Mouse (Mus musculus): ENCODE results near the gene Il1r1. TPM values are rescaled to one million over a fixed set of nuclear protein-coding genes. Genes with fewer than 3 reads are reported as not detected.

Gene Il1r1
- polyA plus RNA-seq, 1 experiment, result 0.72 TPM

- DNase-seq (ENCODE audit: low read depth), result no peak
- TF ChIP-seq CTCF (IDR thresholded peaks at IDR 0.05; ENCODE audit: borderline replicate concordance, extremely low read depth, insufficient read depth, insufficient read length) (no peak), POLR2A (IDR thresholded peaks at IDR 0.05; ENCODE audit: borderline replicate concordance, extremely low read depth, insufficient read depth, insufficient read length, poor library complexity, severe bottlenecking) (no peak)
Observed at GRCm38 (mm10) chr1:40355904-40356521, 131.1 kb downstream of the Il1r1 start.

GRCm38 (mm10) chr1:40357921-40358320, 133.0 kb downstream of the Il1r1 start:
- TF ChIP-seq CTCF (IDR thresholded peaks at IDR 0.05; ENCODE audit: borderline replicate concordance, extremely low read depth, insufficient read depth, insufficient read length), result no peak
- no peak for TF ChIP-seq POLR2A (IDR thresholded peaks at IDR 0.05; ENCODE audit: borderline replicate concordance, extremely low read depth, insufficient read depth, insufficient read length, poor library complexity, severe bottlenecking)
- no peak for DNase-seq (ENCODE audit: low read depth)

DNA sequence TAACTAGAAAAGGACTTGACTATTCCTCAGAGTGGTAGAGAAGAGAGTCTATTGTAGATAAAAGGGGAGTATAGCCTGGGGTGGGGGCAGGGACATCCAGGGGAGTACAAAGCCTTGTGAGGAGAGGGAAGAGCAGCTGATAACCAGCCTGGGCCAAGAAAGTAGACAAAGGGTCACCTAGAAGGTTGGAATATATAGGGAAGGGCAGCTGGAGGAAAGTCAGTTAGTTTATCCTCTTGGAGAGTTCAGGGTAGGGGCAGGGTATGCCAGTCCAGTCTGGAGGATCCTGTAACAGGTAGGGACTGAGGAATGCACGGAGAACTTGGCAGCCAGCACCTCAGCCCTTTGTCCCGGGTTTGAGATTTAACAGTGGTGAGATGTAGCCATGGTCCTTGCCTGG, 133.5 kb downstream of the Il1r1 start:
- DNase-seq (ENCODE audit: low read depth), result no peak
- TF ChIP-seq POLR2A (IDR thresholded peaks at IDR 0.05; ENCODE audit: borderline replicate concordance, extremely low read depth, insufficient read depth, insufficient read length, poor library complexity, severe bottlenecking), result no peak
- no peak for TF ChIP-seq CTCF (IDR thresholded peaks at IDR 0.05; ENCODE audit: borderline replicate concordance, extremely low read depth, insufficient read depth, insufficient read length)

DNA sequence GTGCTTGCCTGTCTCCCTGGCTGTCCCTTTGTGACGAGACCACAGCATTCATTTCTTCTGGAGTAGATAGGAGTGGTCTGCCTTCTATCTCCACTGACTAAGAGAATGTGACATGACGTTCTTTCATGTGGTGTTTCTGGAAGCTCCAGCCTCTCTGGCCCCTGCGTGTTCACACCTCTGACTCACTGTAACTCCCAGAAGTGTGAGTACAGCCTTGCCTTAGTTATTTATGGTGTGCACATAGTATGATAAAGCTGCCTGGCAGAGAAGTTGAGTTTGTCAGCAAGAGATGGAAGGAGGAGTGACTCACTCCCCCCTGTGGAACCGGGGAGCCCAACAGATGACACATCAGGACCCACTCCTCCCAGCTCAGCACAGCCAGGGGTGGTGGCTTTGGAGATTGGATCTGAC, 133.9 kb downstream of the Il1r1 start:
- no peak for DNase-seq (ENCODE audit: low read depth)
- TF ChIP-seq CTCF (IDR thresholded peaks at IDR 0.05; ENCODE audit: borderline replicate concordance, extremely low read depth, insufficient read depth, insufficient read length), result no peak
- TF ChIP-seq POLR2A (IDR thresholded peaks at IDR 0.05; ENCODE audit: borderline replicate concordance, extremely low read depth, insufficient read depth, insufficient read length, poor library complexity, severe bottlenecking), result no peak

DNA sequence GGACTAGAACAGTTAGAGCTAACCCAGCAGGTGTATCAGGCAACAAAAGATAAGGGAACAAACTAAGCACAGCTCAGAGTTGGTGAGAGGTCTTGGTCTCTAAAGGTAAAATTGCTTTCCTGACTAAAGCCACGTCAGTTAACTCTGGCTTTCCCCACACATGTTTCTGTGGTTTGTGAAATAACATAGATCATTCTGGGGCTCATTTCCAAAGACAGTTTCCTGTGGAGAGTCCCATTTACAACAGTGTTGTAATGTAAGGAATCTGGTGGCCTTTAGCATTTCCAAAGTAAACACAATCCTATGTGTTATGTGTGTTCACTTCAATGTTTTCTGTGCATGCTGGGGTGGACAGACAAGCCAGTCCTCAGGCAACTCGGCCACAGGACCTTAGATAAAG, 134.9 kb downstream of the Il1r1 start:
- no peak for DNase-seq (ENCODE audit: low read depth)
- TF ChIP-seq CTCF (IDR thresholded peaks at IDR 0.05; ENCODE audit: borderline replicate concordance, extremely low read depth, insufficient read depth, insufficient read length), result no peak
- TF ChIP-seq POLR2A (IDR thresholded peaks at IDR 0.05; ENCODE audit: borderline replicate concordance, extremely low read depth, insufficient read depth, insufficient read length, poor library complexity, severe bottlenecking), result no peak

- no peak for DNase-seq (ENCODE audit: low read depth)
- TF ChIP-seq POLR2A (IDR thresholded peaks at IDR 0.05; ENCODE audit: borderline replicate concordance, extremely low read depth, insufficient read depth, insufficient read length, poor library complexity, severe bottlenecking) (no peak), CTCF (IDR thresholded peaks at IDR 0.05; ENCODE audit: borderline replicate concordance, extremely low read depth, insufficient read depth, insufficient read length) (no peak)
Observed at GRCm38 (mm10) chr1:40360969-40361368, 136.1 kb downstream of the Il1r1 start.

DNA sequence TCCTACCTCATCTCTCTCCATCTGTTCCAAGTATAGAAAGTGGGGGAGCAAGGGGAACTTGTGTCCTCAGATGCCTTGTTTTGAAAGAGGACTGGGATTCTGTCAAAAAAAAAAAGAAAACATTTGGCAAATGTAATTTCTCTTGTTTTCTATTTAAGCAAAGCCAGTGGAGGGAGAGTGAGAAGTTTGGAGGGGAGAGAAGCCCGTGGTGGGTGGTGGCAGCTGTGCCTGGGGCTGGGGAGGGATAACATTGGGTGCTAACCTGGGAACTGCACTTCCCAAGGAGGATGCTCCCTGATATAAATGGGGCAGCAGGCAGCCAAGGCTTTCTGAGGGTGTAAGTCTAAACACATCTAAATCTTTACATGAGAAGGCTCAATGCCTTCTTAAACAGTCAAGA, 136.7 kb downstream of the Il1r1 start:
- DNase-seq (ENCODE audit: low read depth), result no peak
- TF ChIP-seq POLR2A (IDR thresholded peaks at IDR 0.05; ENCODE audit: borderline replicate concordance, extremely low read depth, insufficient read depth, insufficient read length, poor library complexity, severe bottlenecking) (no peak), CTCF (IDR thresholded peaks at IDR 0.05; ENCODE audit: borderline replicate concordance, extremely low read depth, insufficient read depth, insufficient read length) (no peak)

DNA sequence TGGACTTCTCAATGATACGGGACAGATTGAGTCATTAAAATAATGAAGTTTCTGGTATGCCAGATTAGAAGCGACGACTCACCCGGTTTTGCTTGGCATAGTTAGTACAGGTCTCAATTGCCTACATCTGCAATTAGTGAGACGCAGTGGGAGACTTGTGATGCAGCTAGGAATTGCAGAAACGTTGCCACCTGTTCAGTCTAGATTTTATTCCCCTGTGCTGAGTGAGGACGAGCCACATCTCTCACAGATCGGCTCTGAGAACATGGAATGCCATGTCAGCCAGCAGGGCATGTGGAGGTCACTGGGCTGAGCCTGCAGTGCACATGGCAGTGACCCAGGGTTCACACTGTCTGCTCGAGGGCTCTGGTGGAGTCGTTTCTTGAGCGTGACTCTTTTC, 137.9 kb downstream of the Il1r1 start:
- DNase-seq (ENCODE audit: low read depth), result no peak
- TF ChIP-seq POLR2A (IDR thresholded peaks at IDR 0.05; ENCODE audit: borderline replicate concordance, extremely low read depth, insufficient read depth, insufficient read length, poor library complexity, severe bottlenecking), result no peak
- TF ChIP-seq CTCF (IDR thresholded peaks at IDR 0.05; ENCODE audit: borderline replicate concordance, extremely low read depth, insufficient read depth, insufficient read length), result no peak

Other genes with a start within 250 kb of the Il1r1 start
- 0.21 and 0.25 TPM in 2 replicates for gene Il1r2, start 151.0 kb upstream of the Il1r1 start, polyA plus RNA-seq (2012; rRNA removed)
- gene Il1rl2, start 99.5 kb downstream of the Il1r1 start, polyA plus RNA-seq (2012; rRNA removed), result 1.2 and 1.5 TPM in 2 replicates
- gene Il1rl1, start 204.5 kb downstream of the Il1r1 start, polyA plus RNA-seq (2012; rRNA removed), result 0.16 and 0.42 TPM in 2 replicates
- 0.03 and 0.05 TPM in 2 replicates for gene Il18r1, start 240.5 kb downstream of the Il1r1 start, polyA plus RNA-seq (2012; rRNA removed)

Data from brain, embryonic 14.5 days (tissue).